Mouse (Mus musculus) neural tube, embryonic 14.5 days (tissue): ENCODE measurements around the gene Enox1. TPM values are rescaled to one million over a fixed set of nuclear protein-coding genes. Genes with fewer than 3 reads are reported as not detected.
"Not testable (repeated sequence)": the region's sequence is repeated elsewhere in the genome, so short reads cannot be mapped to it uniquely, and the experiment has no call there.

Experiments used
- ATAC-seq: fragments of 200-750 bp; cut with Nextera tagmentation; 2 replicates; pipeline ENCODE4 v1.8.0; 2017; ENCODE audit warnings: low read depth, mild to moderate bottlenecking, moderate TSS enrichment, moderate library complexity
- H3K27ac ChIP-seq: fragments of 300-500 bp; sonication (generic); 2 replicates; pipeline ENCODE4 v1.5.1; 2014; ENCODE audit warnings: low read depth, mild to moderate bottlenecking, control low read depth, low read length, moderate library complexity, mixed read lengths
- H3K27me3 ChIP-seq: fragments of 300-500 bp; sonication (generic); 2 replicates; pipeline ENCODE4 v1.6.1; 2014; ENCODE audit warnings: low read length; ENCODE audit not compliant: control insufficient read depth, insufficient read depth
- H3K36me3 ChIP-seq: fragments of 300-500 bp; sonication (generic); 2 replicates; pipeline ENCODE4 v1.6.1; 2014; ENCODE audit warnings: low read length, mixed read lengths; ENCODE audit not compliant: control insufficient read depth, insufficient read depth
- H3K4me1 ChIP-seq: fragments of 300-500 bp; sonication (generic); 2 replicates; pipeline ENCODE4 v1.6.1; 2014; ENCODE audit warnings: low read length; ENCODE audit not compliant: control insufficient read depth, insufficient read depth
- H3K4me2 ChIP-seq: fragments of 300-500 bp; sonication (generic); 2 replicates; pipeline ENCODE4 v1.6.1; 2014; ENCODE audit warnings: mild to moderate bottlenecking, low read depth, low read length, control low read depth
- H3K4me3 ChIP-seq: fragments of 300-500 bp; sonication (generic); 2 replicates; pipeline ENCODE4 v1.5.1; 2014; ENCODE audit warnings: low read depth, low read length, control low read depth, mixed read lengths
- H3K9ac ChIP-seq: fragments of 300-500 bp; sonication (generic); replicated peaks from 2 replicates; pipeline ENCODE4 v1.6.1; 2014; ENCODE audit warnings: low read depth, mild to moderate bottlenecking, control low read depth, low read length, mixed read lengths
- H3K9me3 ChIP-seq: fragments of 300-500 bp; sonication (generic); 2 replicates; pipeline ENCODE4 v1.6.1; 2016; ENCODE audit warnings: low read length; ENCODE audit not compliant: control insufficient read depth
- WGBS: fragments of 180-500 bp; shearing (Covaris S2); extraction: QIAGEN DNeasy Blood & Tissue Kit; methylation state at CpG from one replicate; pipeline ENCODE4 v1.1.7; 2014; 5-methylcytosine and 5-hydroxymethylcytosine counted together
- polyA plus RNA-seq: library from polyadenylated mRNA; unstranded; fragments of >200 nt; fragmentation: Nextera tagmentation; extraction: Ambion mirVana; gene quantifications from 2 replicates; pipeline ENCODE4 v1.2.1, GENCODE M21; 2014

The Enox1 gene
- polyA plus RNA-seq, 1 experiment from 2014 or later: 36.2 TPM

GRCm38 (mm10) chr14:77529201-77529600 is 372.6 kb downstream of the Enox1 start:
- Histone ChIP-seq H3K4me2 (no peak overlapping the region), H3K4me1 (no peaks in the 10 kb centered on the region), H3K9ac (no peak overlapping the region), H3K36me3 (no peaks in the 10 kb centered on the region), H3K27me3 (no peaks in the 10 kb centered on the region), H3K27ac (no peak overlapping the region), H3K4me3 (no peak overlapping the region), H3K9me3 (no peaks in the 10 kb centered on the region)
- no peak for ATAC-seq
- WGBS: 84% methylated on average over 9 of the region's 9 CpGs

- Histone ChIP-seq H3K9me3 (no peaks in the 10 kb centered on the region), H3K27ac (no peak overlapping the region), H3K36me3 (no peaks in the 10 kb centered on the region), H3K9ac (no peak overlapping the region), H3K27me3 (no peaks in the 10 kb centered on the region), H3K4me3 (no peak overlapping the region), H3K4me1 (no peaks in the 10 kb centered on the region), H3K4me2 (no peak overlapping the region)
- no peak for ATAC-seq
- 90% methylated on average over 5 of the region's 5 CpGs for WGBS
Observed at GRCm38 (mm10) chr14:77529621-77530020, 373.1 kb downstream of the Enox1 start.

GRCm38 (mm10) chr14:77533638-77534037 is 377.1 kb downstream of the Enox1 start:
- ATAC-seq: no peak

DNA sequence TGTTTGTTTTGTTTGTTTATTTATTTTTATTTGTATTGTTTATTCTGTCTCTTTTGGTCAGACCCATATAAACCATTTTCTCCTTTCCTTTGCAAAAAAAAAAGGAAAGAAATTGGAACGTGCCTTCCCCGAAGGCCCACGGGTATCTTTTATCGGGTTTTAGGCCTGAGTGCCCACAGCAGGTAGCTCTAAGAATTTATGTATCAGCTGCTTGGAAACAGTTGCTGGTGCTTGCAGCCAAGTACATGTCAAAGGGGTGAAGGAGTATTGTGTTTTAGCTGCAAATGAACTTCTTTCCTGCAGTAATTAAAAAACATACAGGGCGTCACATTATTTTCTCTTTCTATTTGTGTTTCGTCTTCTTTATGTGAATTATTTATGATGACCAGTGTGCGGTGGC is 377.6 kb downstream of the Enox1 start:
- no peak for ATAC-seq
- H3K4me2 ChIP-seq: no peak overlapping the region

More at GRCm38 (mm10) chr14:77533638-77534037, 377.1 kb downstream of the Enox1 start:
- Histone ChIP-seq H3K4me1 (no peaks in the 10 kb centered on the region), H3K27me3 (no peaks in the 10 kb centered on the region), H3K9me3 (no peaks in the 10 kb centered on the region), H3K9ac (no peak overlapping the region), H3K36me3 (no peaks in the 10 kb centered on the region), H3K27ac (no peak overlapping the region), H3K4me2 (no peak overlapping the region), H3K4me3 (no peak overlapping the region)
- WGBS: 78% methylated on average over 5 of the region's 5 CpGs

DNA sequence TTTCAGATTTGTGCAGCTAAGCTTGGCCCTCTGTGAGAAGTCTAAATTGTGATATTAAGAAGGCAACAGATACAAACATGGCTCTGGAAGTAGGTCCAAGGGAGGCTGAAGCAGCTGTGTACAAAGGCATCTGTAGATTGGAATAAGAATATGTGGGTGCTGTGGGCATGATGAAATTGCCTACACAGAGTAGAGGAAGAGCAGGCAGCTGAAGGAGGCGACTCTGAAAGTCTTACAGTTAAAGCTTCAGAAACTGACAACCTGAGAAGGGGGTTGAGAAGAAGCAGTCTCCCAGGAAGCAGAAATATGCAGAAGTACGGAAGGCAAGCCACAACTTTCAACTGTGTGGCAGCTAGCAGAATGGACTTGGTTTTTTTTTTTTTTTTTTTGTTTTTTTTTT is 380.0 kb downstream of the Enox1 start:
- Histone ChIP-seq H3K9me3 (no peaks in the 10 kb centered on the region), H3K36me3 (no peaks in the 10 kb centered on the region), H3K9ac (no peak overlapping the region), H3K4me1 (no peaks in the 10 kb centered on the region), H3K4me2 (no peak overlapping the region), H3K27me3 (no peaks in the 10 kb centered on the region), H3K27ac (no peak overlapping the region), H3K4me3 (no peak overlapping the region)
- ATAC-seq: no peak
- 87% methylated on average over 2 of the region's 2 CpGs for WGBS

More for the DNA sequence above, 377.6 kb downstream of the Enox1 start:
- H3K9ac ChIP-seq: no peak overlapping the region
- H3K4me3 ChIP-seq: no peak overlapping the region
- H3K27me3 ChIP-seq: no peaks in the 10 kb centered on the region
- no peaks in the 10 kb centered on the region for H3K4me1 ChIP-seq
- no peaks in the 10 kb centered on the region for H3K9me3 ChIP-seq
- 47% methylated on average over 7 of the region's 7 CpGs for WGBS
- no peak overlapping the region for H3K27ac ChIP-seq
- no peaks in the 10 kb centered on the region for H3K36me3 ChIP-seq

DNA sequence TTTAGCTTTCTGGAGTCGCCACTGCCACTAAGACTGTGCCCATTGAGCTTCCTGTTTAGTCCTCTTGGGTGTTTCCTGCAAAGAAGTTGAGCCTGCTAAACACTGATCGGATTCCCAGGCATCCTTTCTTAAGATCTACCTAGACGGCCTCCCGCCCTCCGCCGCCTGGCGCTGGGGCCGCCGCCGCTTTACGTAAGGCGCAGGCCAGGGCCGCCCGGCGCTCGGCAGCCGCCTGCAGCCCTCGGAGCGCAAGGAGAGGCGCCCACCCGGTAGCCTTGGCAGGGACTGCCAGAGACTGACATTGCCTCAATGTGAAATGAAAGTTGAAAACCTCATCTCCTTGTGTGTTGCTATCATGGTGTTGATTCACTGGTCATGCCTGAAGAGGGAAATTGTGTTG is 383.0 kb downstream of the Enox1 start:
- H3K36me3 ChIP-seq, H3K27me3 ChIP-seq, H3K9me3 ChIP-seq, H3K4me2 ChIP-seq, ATAC-seq, H3K27ac ChIP-seq, H3K4me3 ChIP-seq, H3K4me1 ChIP-seq, H3K9ac ChIP-seq: not testable (repeated sequence)
- 70% methylated on average over 21 of the region's 21 CpGs for WGBS

DNA sequence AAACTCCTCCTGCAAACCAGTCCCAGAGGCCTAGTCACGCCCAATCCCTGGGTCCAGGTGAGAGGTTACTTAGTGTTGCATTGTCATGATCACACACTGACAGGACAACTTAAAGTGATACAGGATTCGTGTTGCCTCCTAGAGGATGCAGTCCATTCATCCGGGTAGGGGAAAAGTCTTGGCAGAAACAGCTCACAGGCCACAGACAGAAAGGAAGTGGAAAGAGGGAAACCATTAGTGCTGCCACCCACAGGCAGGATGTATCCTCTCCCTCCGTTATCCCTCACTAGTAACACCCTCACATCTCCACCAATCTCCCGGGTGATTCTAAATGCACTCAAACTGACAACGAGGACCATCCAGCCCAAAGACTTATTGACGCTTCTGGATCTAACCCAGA is 385.4 kb downstream of the Enox1 start:
- H3K36me3 ChIP-seq: no peaks in the 10 kb centered on the region
- H3K27me3 ChIP-seq: no peaks in the 10 kb centered on the region
- peaks cover 5% of the 10 kb centered on the region; the same call in 1 of the 2 replicates for H3K4me1 ChIP-seq
- no peaks in the 10 kb centered on the region for H3K9me3 ChIP-seq
- H3K9ac ChIP-seq: no peak overlapping the region
- WGBS: 88% methylated on average over 7 of the region's 7 CpGs
- no peak overlapping the region for H3K27ac ChIP-seq
- no peak overlapping the region for H3K4me2 ChIP-seq
- ATAC-seq: no peak
- no peak overlapping the region for H3K4me3 ChIP-seq

- WGBS: 91% methylated on average over 8 of the region's 8 CpGs
- no peak overlapping the region for H3K9ac ChIP-seq
- H3K27me3 ChIP-seq: no peaks in the 10 kb centered on the region
- no peaks in the 10 kb centered on the region for H3K36me3 ChIP-seq
- H3K4me2 ChIP-seq: no peak overlapping the region
- H3K9me3 ChIP-seq: no peaks in the 10 kb centered on the region
- no peak for ATAC-seq
- no peak overlapping the region for H3K27ac ChIP-seq
- H3K4me1 ChIP-seq: peaks cover 5% of the 10 kb centered on the region; the same call in 1 of the 2 replicates
- no peak overlapping the region for H3K4me3 ChIP-seq
Observed at GRCm38 (mm10) chr14:77546531-77547274, 390.1 kb downstream of the Enox1 start.

DNA sequence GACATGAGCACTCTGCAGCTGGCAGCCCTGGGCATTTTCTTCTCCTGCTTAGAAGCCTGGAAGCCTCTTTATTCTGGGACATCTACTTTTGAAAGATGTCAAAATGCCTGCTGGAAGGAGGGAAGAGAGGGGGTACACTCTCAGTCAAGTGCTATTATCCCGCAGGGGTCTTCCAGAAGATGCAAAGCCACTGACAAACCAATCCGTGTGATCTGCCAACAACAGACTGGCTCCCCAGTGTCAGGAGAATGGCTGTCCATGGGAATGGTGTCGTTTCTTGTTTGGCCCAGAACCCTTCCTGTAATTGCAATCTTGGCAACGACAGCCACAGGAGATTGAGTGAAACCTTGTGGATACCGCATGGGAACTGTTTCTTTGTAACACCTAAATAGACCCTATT is 390.8 kb downstream of the Enox1 start:
- Histone ChIP-seq H3K27me3 (no peaks in the 10 kb centered on the region), H3K36me3 (no peaks in the 10 kb centered on the region), H3K9me3 (no peaks in the 10 kb centered on the region), H3K4me2 (no peak overlapping the region), H3K27ac (no peak overlapping the region), H3K9ac (no peak overlapping the region), H3K4me1 (peaks cover 5% of the 10 kb centered on the region; the same call in 1 of the 2 replicates), H3K4me3 (no peak overlapping the region)
- WGBS: 77% methylated on average over 5 of the region's 5 CpGs
- no peak for ATAC-seq
